Mouse (Mus musculus) megakaryocyte, adult 5-6 weeks (primary cell): Measurements from ENCODE around the gene Rps21. TPM values are rescaled to one million over a fixed set of nuclear protein-coding genes. Genes with fewer than 3 reads are reported as not detected.
A peak's percentile ranks its signal among the peaks of the same experiment; 100 is the strongest.

Source experiments
- ATAC-seq: 2 replicates; pipeline ENCODE4 v1.8.0; 2016; ENCODE audit warnings: mild to moderate bottlenecking, inconsistent platforms; ENCODE audit not compliant: poor library complexity, severe bottlenecking
- total RNA-seq, 2 experiments: library from RNA; stranded (forward) in 1 of 2; stranded (reverse) in 1 of 2; fragments of 153-499, 151-499 nt in 1 of 2; fragments of 221-1000, 200-1000 nt in 1 of 2; gene quantifications; 2 replicates each; pipeline versions ENCODE4 v1.2.3 to v1.2.4; 2015 to 2017

Gene Rps21
- total RNA-seq, 2 experiments from 2014 or later: 1,070 to 2,289 TPM

DNA sequence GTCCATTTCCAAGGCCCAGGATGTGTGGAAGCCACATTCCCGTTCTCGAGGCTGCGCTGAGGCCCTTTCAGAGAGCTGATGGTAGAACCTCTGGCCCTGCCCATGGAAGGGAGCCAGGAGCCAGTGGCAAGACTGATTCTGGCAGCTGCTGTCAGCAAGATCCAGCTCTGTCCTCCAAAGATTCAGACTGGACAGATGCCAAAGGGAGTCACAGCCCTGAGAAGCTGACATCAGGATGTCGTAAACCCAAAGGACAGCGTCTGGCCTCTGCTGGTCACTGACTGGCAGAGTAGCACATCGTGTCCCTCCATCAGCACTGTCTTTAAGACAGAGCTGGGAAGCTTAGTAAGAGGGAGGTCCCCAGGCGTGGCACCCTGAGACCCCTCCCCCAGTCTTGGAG is 28.6 kb upstream of the Rps21 start:
- ATAC-seq: no peak

DNA sequence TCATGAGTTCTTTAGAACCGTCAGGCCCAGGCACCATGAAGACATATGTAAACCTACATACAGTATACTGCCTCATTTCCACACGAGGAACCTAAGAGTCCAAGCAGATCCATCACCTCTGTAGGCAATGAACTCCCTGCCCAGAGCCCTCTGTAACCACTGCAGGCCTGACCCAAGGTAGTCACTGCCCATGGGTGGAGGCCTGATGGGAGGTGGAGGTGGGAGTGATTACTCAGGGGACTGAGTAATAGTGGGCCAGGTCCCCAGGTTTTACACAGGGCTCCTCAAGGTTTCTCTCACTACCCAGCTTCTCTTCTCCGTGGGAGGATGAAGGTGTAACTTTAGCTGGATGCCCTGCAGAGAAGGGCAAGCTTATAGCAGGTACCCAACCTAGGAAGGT is 28.0 kb upstream of the Rps21 start:
- no peak for ATAC-seq

DNA sequence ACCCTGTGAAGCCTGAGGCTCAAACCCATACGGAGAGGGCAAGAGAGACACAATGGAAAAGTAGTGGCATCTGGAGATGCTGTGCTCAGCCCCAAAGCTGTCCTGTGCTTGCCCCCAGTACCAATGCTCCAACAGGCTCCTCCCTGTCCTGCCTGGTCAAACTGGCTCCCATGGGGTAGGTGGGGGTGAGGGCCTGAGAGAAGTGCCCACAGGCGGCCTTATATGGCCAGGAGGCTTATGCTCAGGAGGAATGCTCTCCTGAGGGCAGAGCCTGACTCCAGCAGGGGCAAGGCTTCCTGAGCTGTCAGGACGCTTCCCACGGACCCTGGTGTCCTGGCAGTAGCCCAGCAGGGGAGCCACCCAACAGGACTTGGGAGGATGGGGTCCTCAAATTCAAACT is 26.7 kb upstream of the Rps21 start:
- ATAC-seq: no peak

DNA sequence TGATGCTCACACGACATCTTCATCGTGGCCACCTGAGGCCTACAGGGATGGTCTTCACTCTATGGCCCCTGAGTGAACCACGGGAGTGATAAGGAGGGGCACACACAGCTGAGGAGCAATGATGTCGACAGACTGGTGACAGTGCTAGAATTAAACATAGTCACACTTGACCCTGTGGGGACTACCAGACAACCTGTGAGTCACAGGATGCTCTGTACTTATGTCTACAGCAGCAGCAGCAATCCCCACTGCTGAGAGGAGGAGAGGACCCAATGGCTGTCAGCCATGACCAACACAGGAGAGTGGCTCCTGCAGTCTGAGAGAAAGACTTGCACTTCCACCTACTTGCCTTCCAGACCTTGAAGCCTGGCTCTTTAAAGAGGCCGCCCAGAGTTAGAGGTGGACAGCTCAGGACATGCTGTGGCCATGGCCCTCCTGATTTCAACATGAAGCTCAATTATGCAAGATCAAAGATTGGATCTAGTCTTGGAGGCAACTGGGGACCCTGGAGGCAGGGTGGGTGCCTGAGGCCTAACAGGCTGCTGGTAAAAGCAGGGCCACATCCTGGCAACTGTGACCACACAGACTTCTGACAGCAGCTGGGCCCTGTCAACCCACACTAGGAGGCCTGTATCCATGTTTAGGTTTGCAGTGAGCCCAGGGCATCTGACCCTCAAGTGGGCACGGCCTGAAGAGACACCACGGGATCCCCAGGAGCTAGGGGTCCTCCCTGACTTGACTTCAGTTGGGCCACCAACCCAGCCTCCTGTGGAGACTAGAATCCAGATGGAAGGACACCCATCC is 23.9 kb upstream of the Rps21 start:
- ATAC-seq: peak; percentile 54

DNA sequence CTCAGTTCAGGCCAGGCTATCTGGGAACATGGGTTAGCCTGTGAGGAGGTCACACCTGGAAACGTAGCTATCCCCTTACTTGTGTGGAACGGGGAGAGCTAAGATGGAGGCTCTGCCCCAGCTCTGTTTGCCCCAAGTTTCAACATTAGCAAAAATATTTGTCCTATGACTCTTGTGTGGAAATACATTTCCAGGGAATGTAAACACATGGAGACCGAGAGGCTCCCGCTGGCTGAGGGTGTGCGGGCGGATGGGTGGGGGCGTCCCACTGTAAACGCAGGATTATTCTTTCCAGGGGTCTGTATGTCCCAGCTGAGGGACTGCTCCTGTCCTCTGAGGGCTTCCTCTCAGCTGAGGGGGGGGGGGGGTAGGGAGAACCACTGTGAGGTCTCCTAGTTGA is 22.8 kb upstream of the Rps21 start:
- ATAC-seq: no peak

DNA sequence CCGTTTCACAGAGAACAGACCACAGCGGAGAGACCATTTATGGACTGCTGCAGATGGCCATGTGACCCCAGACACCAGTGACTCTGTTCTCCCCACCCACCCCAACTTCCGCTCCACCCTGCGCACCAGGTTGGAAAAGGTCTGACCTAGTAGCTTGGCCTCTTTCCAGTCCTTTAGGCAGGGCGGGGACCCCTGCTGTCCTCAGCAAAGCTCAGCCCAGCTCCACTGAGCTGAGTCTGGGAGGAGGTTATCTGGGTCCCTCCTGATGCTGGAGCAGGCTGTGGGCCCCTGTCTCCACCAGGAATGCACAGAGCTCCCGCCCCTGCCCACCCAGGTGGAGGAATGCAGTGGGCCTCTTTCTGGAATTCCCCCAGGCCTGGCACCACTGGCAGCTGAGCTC is 22.2 kb upstream of the Rps21 start:
- no peak for ATAC-seq

DNA sequence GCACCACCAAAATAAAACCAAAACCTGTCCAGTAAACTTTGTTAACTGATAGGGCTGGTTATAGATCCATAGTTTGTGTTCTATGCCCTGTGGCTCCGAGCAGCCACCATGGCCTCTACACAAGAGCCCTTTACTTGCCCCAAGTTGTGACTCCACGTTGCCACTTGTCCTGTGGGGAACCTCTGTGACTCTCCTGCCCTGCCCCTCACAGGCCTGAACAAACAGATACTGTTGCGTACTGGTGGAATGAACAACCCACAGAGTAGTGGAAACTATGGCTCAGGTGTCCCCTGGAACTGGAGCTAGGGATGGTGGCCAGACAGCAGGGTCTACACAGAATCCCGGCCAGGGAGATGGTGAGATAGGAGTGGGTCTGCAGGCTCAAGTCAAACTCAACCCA is 21.4 kb upstream of the Rps21 start:
- no peak for ATAC-seq

DNA sequence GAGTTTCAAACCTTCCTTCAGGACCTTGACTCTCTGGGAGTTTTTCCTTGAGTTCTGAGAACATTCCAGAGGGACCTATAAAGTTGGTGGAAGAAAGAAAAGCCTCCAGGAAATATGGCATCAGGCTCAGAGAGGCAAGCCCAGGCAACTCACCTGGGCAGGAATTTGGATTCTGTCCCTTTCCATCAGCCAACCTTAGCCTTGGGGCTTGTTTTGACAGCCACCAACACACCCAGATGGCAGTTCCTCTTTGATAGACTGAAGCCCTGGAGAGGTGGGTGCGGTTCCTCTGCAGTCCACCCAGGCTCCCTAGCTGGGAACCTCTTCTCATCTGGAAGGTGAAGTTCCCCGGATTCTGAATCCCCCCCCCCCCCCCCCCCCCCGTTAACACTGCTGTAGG is 20.7 kb upstream of the Rps21 start:
- ATAC-seq: no peak

DNA sequence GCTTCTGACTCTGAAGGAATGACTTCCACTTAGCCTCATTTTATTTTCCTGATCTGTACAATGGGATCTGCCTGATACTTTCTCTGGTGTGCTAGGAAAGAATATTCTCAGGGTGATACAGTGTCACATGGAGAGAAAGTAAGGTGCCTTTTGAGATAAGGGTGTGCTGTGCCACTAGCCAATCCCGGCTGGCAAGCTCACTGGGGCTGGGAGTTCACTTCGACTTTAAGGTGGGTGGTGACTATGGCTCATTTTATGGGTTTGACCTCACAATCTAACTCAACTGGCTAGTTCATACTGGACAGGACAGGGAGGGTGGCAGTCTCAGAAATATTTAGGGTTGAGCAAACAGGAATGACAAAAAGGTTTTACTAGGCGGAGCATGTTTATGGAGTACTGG is 20.2 kb upstream of the Rps21 start:
- ATAC-seq: peak; percentile 20; the same call in 1 of the 2 replicates

DNA sequence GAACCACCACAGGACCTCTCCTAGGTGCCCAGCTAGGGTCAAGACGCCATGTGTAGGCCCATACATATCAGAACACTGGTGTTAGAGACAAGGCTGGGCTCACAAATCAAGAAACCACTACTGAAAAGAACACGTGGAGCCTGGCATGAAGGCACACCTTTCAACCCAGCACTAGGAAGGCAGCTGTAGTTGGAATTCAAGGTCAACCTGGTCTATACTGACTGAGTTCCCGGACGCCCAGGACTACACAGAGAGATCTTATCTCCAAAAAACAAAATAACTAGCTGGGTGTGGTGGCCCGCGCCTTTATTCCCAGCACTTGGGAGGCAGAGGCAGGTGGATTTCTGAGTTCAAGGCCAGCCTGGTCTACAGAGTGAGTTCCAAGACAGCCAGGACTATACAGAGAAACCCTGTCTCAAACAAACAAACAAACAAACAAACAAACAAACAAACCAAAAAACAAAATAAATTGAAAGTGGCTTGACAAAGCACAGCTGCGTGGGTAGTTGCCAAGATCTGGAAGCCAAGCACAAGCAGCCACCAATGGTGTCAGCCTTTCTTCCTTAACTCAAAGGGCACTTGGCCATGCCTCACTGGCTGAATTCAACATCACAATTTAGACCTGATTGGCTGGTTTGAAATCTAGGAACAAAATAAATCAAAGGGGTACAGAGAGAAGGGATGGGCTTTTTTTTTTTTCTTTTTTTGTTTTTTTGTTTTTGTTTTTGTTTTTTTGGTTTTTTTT is 19.4 kb upstream of the Rps21 start:
- ATAC-seq: no peak

DNA sequence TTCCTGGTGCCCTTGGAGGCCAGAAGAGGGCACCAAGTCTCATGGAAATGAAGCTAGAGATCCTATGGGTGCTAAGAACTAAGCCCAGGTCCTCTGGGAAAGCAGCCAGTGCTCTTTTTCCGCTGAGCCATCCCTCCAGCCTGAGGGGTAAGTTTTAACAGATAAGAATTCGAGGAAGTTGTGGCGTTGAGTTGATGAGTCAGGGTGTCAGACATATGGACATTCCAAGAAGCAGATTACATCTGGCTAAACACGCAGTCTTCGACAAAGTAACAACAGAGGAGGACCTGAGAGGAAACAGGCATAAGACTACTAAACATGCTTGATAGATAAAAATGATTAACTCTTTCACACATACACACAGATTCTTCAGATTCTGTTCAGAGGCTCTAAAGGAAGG is 18.6 kb upstream of the Rps21 start:
- ATAC-seq: no peak

DNA sequence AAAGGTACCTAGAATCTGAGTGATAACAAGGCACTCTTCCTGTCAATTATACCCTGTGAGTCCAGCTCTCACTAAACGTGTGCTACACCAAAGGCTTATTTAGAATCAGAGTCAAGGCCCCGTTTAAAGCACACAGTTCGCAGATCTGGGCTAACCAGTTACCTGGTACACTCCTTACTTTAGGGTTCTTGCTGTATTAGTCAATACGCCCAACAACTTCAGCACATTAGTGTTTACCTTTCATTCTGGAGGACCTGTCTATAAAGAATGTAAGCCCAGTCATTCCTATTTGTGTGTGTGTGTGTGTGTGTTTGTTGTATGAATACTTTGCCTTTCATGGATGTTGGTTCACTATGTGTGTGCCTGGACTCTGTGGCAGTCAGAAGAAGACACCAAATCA is 14.1 kb upstream of the Rps21 start:
- ATAC-seq: no peak

DNA sequence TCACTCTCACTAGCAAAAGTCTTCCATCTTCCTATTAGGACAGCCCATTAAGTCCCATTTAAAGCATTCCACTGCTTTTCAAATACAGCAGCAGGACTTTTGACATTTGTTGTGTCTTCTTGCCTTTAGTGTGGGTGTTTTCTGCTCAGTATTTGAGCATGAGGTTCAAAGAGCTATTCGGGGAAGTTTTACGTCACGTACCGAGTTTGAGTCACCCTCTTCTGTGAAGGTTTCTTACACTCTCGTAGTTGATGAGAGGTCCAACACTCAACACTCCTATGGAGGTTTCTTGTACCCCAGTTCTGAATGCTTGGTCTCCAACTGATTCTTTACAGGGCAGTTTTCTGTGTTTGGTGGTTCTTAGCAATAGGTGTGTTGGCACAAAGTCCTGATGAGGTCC is 9.3 kb upstream of the Rps21 start:
- ATAC-seq: no peak

DNA sequence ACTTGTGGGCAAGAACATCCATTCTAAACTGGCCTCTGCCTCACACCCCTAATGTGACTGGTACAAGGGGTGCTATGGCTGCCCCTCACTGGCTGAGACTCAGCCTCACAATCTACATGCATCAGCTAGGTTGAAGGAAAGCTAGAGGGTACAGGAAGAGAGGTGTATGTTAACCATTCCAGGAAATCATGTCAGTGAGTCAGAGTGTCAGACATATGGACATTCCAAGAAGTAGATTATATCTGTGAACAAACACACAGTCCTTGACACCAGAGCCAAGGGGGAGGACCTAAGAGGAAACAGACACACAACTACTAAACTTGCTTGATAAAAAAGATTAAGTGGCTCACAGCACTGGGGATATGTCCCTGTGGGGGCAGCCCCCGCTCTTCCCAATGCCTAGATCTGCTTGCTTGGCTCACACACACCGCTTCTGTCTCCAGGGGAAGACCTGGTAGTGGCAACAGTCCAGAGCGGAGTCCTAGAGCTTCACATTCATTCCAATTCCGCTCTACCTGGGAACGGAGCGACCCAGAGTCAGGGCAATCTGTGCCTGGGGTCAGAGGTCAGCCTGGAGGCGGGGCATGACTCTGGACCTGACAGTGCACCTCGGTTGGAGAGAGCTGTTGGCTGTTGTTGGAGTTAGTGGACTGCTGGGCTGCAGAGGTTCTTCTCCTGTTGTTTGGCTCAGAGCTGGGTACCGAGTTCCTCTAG is 8.1 kb upstream of the Rps21 start:
- ATAC-seq: no peak

DNA sequence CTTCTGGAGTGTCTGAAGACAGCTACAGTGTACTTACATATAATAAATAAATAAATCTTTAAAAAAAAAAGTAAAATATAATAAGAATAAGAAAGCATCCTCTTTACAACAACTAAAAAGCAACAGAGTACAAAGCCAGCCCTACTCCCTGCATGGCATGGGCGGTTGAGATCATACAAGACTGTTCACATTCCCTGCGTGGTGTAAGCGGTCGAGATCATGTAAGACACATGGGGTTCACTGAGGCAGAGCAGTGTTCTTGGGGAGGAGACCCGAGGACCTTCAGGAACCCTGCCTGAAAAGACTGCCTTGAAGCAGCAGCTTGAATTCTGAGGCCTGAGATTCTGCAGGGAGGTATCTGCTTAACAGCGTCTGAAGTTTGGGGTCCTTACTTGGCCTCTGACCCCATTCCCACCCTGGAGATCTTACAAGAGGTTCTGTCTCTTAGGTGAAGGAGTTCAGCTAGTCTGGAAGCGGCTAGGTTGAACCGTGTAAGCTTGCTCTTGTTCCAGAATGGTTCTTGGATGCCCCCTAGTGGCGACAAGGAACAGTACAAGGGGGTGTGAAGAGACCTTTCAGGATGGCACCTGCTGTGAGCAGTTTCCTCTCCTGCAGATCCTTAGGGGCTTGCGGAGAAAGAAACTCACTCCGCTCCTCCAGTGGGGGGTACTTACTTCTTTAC is 6.1 kb upstream of the Rps21 start:
- peak; percentile 93 for ATAC-seq

DNA sequence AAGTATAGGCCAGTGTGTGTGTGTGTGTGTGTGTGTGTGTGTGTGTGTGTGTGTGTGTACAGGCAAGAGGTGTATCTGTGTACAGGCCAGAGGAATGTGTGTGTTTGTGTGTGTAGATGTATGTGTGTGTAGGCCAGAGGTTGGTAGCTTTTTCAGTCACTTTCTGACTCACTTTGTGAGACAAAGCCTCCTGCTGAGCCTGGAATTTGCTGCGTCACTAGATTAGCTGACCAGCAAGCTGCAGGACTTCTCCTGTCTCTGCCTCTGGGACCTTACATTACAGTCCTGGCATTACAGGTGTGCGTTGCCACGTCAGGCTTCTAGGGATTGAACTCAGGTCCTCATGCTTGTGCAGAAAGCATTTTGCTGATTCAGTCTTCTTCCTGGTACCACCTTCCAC is 5.3 kb upstream of the Rps21 start:
- no peak for ATAC-seq

DNA sequence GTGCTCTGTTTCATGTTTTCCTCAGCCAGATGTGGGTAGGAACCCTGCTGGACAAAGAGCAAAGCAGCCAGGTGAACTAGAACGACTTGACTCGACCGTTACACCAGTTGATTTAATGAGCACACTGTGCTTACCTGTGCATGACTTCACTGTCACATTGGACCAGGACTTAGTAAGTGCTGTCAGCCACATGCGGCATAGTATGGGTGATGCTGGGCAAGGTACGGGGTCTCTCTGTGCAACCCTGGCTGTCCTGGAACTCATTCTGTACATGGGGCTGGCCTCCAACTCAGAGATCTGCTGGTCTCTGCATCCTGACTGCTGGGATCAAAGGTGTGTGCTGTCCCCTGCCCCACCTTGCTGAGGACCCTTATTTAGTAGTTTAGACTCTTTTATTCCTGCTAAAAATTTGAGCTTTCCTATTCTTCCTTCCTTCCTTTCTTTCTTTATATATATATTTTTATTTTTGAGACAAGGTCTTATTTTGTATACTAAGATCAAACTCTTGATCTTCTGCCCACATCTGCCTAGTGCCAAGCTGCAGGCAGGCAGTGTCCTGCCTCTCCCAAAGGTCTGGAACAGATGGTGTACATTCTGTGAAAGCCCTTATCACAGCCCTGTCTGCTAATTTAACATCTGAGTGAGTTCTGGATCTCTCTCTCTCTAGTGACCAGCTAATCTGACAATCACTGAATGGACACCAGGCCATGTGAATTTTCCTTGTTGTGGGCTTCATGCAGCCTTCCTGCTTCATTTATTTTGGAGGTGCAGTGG is 2.6 kb upstream of the Rps21 start:
- ATAC-seq: no peak

DNA sequence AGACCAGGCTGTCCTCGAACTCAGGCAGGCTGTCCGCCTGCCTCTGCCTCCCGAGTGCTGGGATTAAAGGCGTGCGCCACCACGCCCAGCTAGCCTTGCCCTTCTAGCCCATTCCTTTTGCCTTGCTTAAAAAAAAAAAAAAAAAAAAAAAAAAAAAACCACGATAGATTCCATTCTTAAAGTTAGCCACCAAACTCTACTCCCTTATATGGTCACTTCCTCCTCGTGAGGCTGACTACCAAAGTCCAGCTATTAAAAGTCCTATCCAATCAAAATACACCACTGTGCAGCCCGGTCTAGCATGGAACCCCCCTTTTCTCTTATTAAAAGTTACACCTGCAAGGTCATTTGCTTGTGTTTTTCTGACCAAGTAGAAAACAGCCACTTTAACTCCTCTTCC is 1.5 kb upstream of the Rps21 start:
- ATAC-seq: no peak

DNA sequence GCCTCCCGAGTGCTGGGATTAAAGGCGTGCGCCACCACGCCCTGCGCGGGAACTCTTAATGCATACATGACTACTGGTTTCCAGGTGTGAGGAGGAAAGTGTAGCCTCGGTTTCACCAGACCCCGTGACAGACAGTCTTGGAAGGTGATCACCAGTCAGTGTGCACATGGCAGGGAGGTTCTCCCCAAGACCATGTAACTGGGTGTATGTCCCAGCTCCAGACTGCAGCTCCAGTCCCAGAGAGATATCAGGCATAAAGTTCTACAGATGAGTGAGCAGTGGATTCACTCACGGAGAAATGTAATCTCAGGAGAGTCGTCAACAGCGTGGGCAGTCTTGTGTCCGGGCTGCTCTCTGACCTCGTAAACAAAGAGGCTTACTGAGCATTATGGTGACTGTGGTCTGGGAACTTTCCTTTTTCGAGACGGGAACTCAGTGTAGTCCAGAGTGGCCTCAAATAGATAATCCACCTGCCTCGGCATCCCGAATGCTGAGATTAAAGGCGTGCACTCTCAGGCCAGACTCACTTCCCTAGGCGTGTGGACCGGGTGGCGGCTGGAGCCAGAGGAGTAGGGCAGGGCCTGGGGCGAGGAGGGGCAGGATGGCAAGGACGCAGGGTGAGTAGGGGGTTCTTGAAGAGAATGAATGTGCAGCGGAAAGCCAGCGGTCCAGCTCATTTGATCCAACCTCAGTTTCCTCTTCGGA is 729 bp upstream of the Rps21 start:
- peak; percentile 49 for ATAC-seq
